Mouse (Mus musculus) kidney, adult 2 months (tissue): ENCODE results near the gene Atp2a3.

Experiments used
- CTCF ChIP-seq: fragments of 200-500 bp; conservative IDR thresholded peaks from 2 replicates; pipeline ENCODE4 v1.5.1; 2011; ENCODE audit warnings: low read depth, mild to moderate bottlenecking, control low read depth, low read length, moderate library complexity, mixed read lengths; ENCODE audit not compliant: insufficient read depth, insufficient read length
- POLR2A ChIP-seq: fragments of 200-500 bp; IDR thresholded peaks from one replicate; pipeline ENCODE4 v1.6.1; 2011; ENCODE audit warnings: low read depth, low read length, control low read depth

DNA sequence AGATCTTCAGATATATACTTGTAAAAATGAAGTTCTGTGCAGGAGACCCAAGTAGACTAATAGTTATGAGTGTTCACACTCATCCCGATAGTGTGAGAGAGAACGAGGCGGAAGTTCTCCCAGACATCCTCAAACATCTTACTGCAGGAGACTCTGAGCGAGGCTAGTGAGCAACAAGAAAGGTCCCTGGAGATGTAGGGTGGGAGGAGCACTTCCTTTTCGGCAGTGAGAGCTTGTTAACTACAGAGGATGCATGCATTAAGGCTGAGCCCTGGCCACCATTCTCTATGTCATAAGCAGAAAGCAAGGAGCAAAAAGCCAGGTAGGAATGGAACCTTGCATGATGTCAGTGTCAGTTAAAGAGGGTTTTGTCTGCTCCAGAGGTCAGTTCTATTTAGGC, 26.3 kb downstream of the Atp2a3 start:
- TF ChIP-seq POLR2A (no peak), CTCF (no peak)
